Mouse (Mus musculus) C2C12 (cell line): ENCODE measurements around the gene Dpysl5. TPM values are rescaled to one million over a fixed set of nuclear protein-coding genes. Genes with fewer than 3 reads are reported as not detected.

Experiments
- H3K27me3 ChIP-seq: one replicate; pipeline ENCODE4 v1.6.1; 2011; ENCODE audit not compliant: control insufficient read depth, insufficient read depth, insufficient read length
- H3K36me3 ChIP-seq: one replicate; pipeline ENCODE4 v1.6.1; 2011; ENCODE audit not compliant: control insufficient read depth, insufficient read depth
- H3K4me3 ChIP-seq: one replicate; pipeline ENCODE4 v1.5.1; 2011; ENCODE audit warnings: mild to moderate bottlenecking, control low read depth; ENCODE audit not compliant: poor library complexity, insufficient read depth, severe bottlenecking
- H3K79me2 ChIP-seq: one replicate; pipeline ENCODE4 v1.6.1; 2011; ENCODE audit not compliant: control insufficient read depth, insufficient read depth
- H3K79me3 ChIP-seq: one replicate; pipeline ENCODE4 v1.6.1; 2011; ENCODE audit warnings: low read depth, control low read depth
- H3ac ChIP-seq: one replicate; pipeline ENCODE3; 2011; ENCODE audit warnings: low read depth; ENCODE audit not compliant: control insufficient read depth, insufficient read length
- CEBPB ChIP-seq: IDR thresholded peaks from one replicate; pipeline ENCODE4 v1.6.1; 2011; ENCODE audit warnings: low read depth, mild to moderate bottlenecking, control low read depth, moderate library complexity
- CTCF ChIP-seq: IDR thresholded peaks from one replicate; pipeline ENCODE4 v1.5.1; 2011; ENCODE audit not compliant: control insufficient read depth, insufficient read depth, insufficient read length
- FOSL1 ChIP-seq: IDR thresholded peaks from one replicate; pipeline ENCODE4 v1.8.0; 2011; ENCODE audit warnings: mild to moderate bottlenecking, low read length; ENCODE audit not compliant: poor library complexity, insufficient read depth, severe bottlenecking
- MAX ChIP-seq: IDR thresholded peaks from one replicate; pipeline ENCODE4 v1.6.1; 2011; ENCODE audit warnings: mild to moderate bottlenecking, control low read depth
- MYOD1 ChIP-seq: IDR thresholded peaks from one replicate; pipeline ENCODE4 v1.6.1; 2011; ENCODE audit warnings: low read depth; ENCODE audit not compliant: control insufficient read depth, insufficient read length
- MYOG ChIP-seq: IDR thresholded peaks from one replicate; pipeline ENCODE4 v1.6.1; 2011; ENCODE audit not compliant: control insufficient read depth, insufficient read length; ENCODE audit errors: extremely low read depth
- USF1 ChIP-seq: IDR thresholded peaks from one replicate; pipeline ENCODE4 v1.6.1; 2011; ENCODE audit warnings: low read depth, mild to moderate bottlenecking, control low read depth, moderate library complexity
- polyA plus RNA-seq: library from polyadenylated mRNA; unstranded; fragments of >200 nt; fragmentation: generic; extraction: Trizol; gene quantifications from one replicate; pipeline ENCODE4 v1.2.1, GENCODE M21; 2012; ENCODE audit warnings: missing spikeins

The Dpysl5 gene
- polyA plus RNA-seq, 1 experiment = 0.01 TPM

GRCm38 (mm10) chr5:30712441-30713298, 1.3 kb downstream of the Dpysl5 start:
- Histone ChIP-seq H3K4me3 (no peak overlapping the region), H3ac (no peak overlapping the region), H3K79me2 (no peaks in the 10 kb centered on the region), H3K36me3 (no peaks in the 10 kb centered on the region), H3K27me3 (peaks cover 55% of the 10 kb centered on the region), H3K79me3 (no peaks in the 10 kb centered on the region)
- no peak for TF ChIP-seq CEBPB
- no peak for TF ChIP-seq MAX
- TF ChIP-seq FOSL1 = no peak
- no peak for TF ChIP-seq MYOD1

- H3ac ChIP-seq = no peak overlapping the region
- H3K4me3 ChIP-seq = no peak overlapping the region
- peaks cover 59% of the 10 kb centered on the region for H3K27me3 ChIP-seq
- H3K36me3 ChIP-seq = no peaks in the 10 kb centered on the region
- TF ChIP-seq CEBPB = no peak
- TF ChIP-seq FOSL1 = no peak
- no peak for TF ChIP-seq MYOD1
- TF ChIP-seq MAX = no peak
- H3K79me3 ChIP-seq = no peaks in the 10 kb centered on the region
- no peaks in the 10 kb centered on the region for H3K79me2 ChIP-seq
These were observed 1.9 kb downstream of the Dpysl5 start for GRCm38 (mm10) chr5:30713299-30713675.

- Histone ChIP-seq H3ac (no peak overlapping the region), H3K79me3 (no peaks in the 10 kb centered on the region), H3K79me2 (no peaks in the 10 kb centered on the region), H3K36me3 (no peaks in the 10 kb centered on the region), H3K27me3 (peaks cover 59% of the 10 kb centered on the region), H3K4me3 (no peak overlapping the region)
- no peak for TF ChIP-seq CTCF
- no peak for TF ChIP-seq MYOG
- TF ChIP-seq MAX = no peak
- no peak for TF ChIP-seq FOSL1
- no peak for TF ChIP-seq USF1
- no peak for TF ChIP-seq MYOD1
- TF ChIP-seq CEBPB = no peak
These were observed 2.3 kb downstream of the Dpysl5 start for GRCm38 (mm10) chr5:30713691-30714090.

- H3K27me3 ChIP-seq = peaks cover 69% of the 10 kb centered on the region
- no peaks in the 10 kb centered on the region for H3K79me3 ChIP-seq
- H3ac ChIP-seq = no peak overlapping the region
- H3K36me3 ChIP-seq = no peaks in the 10 kb centered on the region
- H3K4me3 ChIP-seq = no peak overlapping the region
- TF ChIP-seq MYOD1 (no peak), USF1 (no peak), CEBPB (no peak), CTCF (no peak), MYOG (no peak), MAX (no peak), FOSL1 (no peak)
- H3K79me2 ChIP-seq = no peaks in the 10 kb centered on the region
These were observed 4.9 kb downstream of the Dpysl5 start for GRCm38 (mm10) chr5:30716311-30716710.

GRCm38 (mm10) chr5:30717506-30717905, 6.1 kb downstream of the Dpysl5 start:
- no peaks in the 10 kb centered on the region for H3K79me2 ChIP-seq
- TF ChIP-seq USF1 (no peak), MAX (no peak)
- H3K79me3 ChIP-seq = no peaks in the 10 kb centered on the region
- H3K36me3 ChIP-seq = no peaks in the 10 kb centered on the region
- no peak overlapping the region for H3ac ChIP-seq
- H3K4me3 ChIP-seq = no peak overlapping the region
- H3K27me3 ChIP-seq = peaks cover 69% of the 10 kb centered on the region

GRCm38 (mm10) chr5:30717991-30718703, 6.8 kb downstream of the Dpysl5 start:
- no peak for TF ChIP-seq CTCF
- no peak for TF ChIP-seq MYOD1
- no peak for TF ChIP-seq FOSL1
- TF ChIP-seq USF1 = no peak
- no peak for TF ChIP-seq CEBPB
- TF ChIP-seq MYOG = no peak
- TF ChIP-seq MAX = no peak
- Histone ChIP-seq H3K36me3 (no peaks in the 10 kb centered on the region), H3K27me3 (peaks cover 69% of the 10 kb centered on the region)

More at GRCm38 (mm10) chr5:30717991-30718703, 6.8 kb downstream of the Dpysl5 start:
- H3ac ChIP-seq = no peak overlapping the region
- no peaks in the 10 kb centered on the region for H3K79me3 ChIP-seq
- H3K4me3 ChIP-seq = no peak overlapping the region
- no peaks in the 10 kb centered on the region for H3K79me2 ChIP-seq
